Mouse (Mus musculus) T-helper 2 cell (primary cell): ENCODE measurements around the gene Dnajc25.

Experiments used
- in situ Hi-C: fragments of 300-600 bp; cut with MboI, MseI; formaldehyde crosslinking; loops from one replicate; pipeline ENCODE4 v1.15.1; 2025; ENCODE audit warnings: high pct_unique_total_duplicates

Dnajc25 gene

GRCm38 (mm10) chr4:58994762-58995161 is at the start of gene Dnajc25:
TSS of gene Dnajc25 (plus strand) at chr4:58995062.
- in situ Hi-C loops: loop anchor here (5.0 kb wide), 1 partner anchor 43 kb away; the partner anchor contains the start of gene Gng10

- in situ Hi-C loops: no loop called here
Measured at GRCm38 (mm10) chr4:58948391-58948790, 46.5 kb upstream of the Dnajc25 start.

- in situ Hi-C loops: no loop called here
Measured at GRCm38 (mm10) chr4:58952630-58953029, 42.2 kb upstream of the Dnajc25 start.

- in situ Hi-C loops: no loop called here
Measured at GRCm38 (mm10) chr4:58961719-58962118, 33.1 kb upstream of the Dnajc25 start.

GRCm38 (mm10) chr4:58963271-58963670 is 31.6 kb upstream of the Dnajc25 start:
- in situ Hi-C loops: no loop called here

GRCm38 (mm10) chr4:58965136-58965535 is 29.7 kb upstream of the Dnajc25 start:
- in situ Hi-C loops: no loop called here

- in situ Hi-C loops: no loop called here
Measured at GRCm38 (mm10) chr4:58970678-58971077, 24.2 kb upstream of the Dnajc25 start.

GRCm38 (mm10) chr4:58975711-58976110 is 19.2 kb upstream of the Dnajc25 start:
- in situ Hi-C loops: no loop called here

GRCm38 (mm10) chr4:58981421-58981820 is 13.4 kb upstream of the Dnajc25 start:
- in situ Hi-C loops: no loop called here

GRCm38 (mm10) chr4:58982806-58983205 is 12.1 kb upstream of the Dnajc25 start:
- in situ Hi-C loops: no loop called here

GRCm38 (mm10) chr4:58985157-58985648 is 9.7 kb upstream of the Dnajc25 start:
- in situ Hi-C loops: no loop called here

GRCm38 (mm10) chr4:58986540-58987190 is 8.2 kb upstream of the Dnajc25 start, which contains the start of gene Ptgr1:
TSS of gene Ptgr1 (minus strand) at chr4:58987119.
- in situ Hi-C loops: no loop called here

GRCm38 (mm10) chr4:58989303-58989898 is 5.5 kb upstream of the Dnajc25 start:
- in situ Hi-C loops: no loop called here

GRCm38 (mm10) chr4:58990609-58991434 is 4.0 kb upstream of the Dnajc25 start:
- in situ Hi-C loops: no loop called here

- in situ Hi-C loops: no loop called here
Measured at GRCm38 (mm10) chr4:58992195-58992594, 2.7 kb upstream of the Dnajc25 start.

GRCm38 (mm10) chr4:58995251-58995693 is 410 bp downstream of the Dnajc25 start:
- in situ Hi-C loops: loop anchor here (5.0 kb wide), 1 partner anchor 42 kb away; the partner anchor contains the start of gene Gng10

- in situ Hi-C loops: loop anchor here (5.0 kb wide), 1 partner anchor 40 kb away; the partner anchor contains the start of gene Gng10
Measured at GRCm38 (mm10) chr4:58997081-58997480, 2.2 kb downstream of the Dnajc25 start.

- in situ Hi-C loops: loop anchor here (5.0 kb wide), 1 partner anchor 39 kb away; the partner anchor contains the start of gene Gng10
Measured at GRCm38 (mm10) chr4:58998688-58999087, 3.8 kb downstream of the Dnajc25 start.

- in situ Hi-C loops: loop anchor here (5.0 to 10.0 kb wide), 2 partner anchors 38 to 335 kb away; partner anchors contain the start of gene Gng10
Measured at GRCm38 (mm10) chr4:58999686-59000085, 4.8 kb downstream of the Dnajc25 start.

GRCm38 (mm10) chr4:59000614-59001013 is 5.8 kb downstream of the Dnajc25 start:
- in situ Hi-C loops: loop anchor here (10.0 kb wide), 1 partner anchor 334 kb away; no protein-coding TSS in a partner anchor

- in situ Hi-C loops: loop anchor here (10.0 kb wide), 1 partner anchor 332 kb away; no protein-coding TSS in a partner anchor
Measured at GRCm38 (mm10) chr4:59002948-59003805, 8.3 kb downstream of the Dnajc25 start, which contains the start of gene Gm20503. TSS of gene Gm20503 (plus strand) at chr4:59003210.
